Mouse (Mus musculus): ENCODE measurements at regions not wholly inside any gene's neighbourhood (a gene's known extent, or its start where the extent isn't known, plus 50 kb on each side); places are given as distances from the start of the nearest gene placed in this dataset.

GRCm38 (mm10) chr17:16054481-16054880, 223.6 kb upstream of the Rgmb start:
- Histone ChIP-seq H3K36me3 (ENCODE audit: control insufficient read depth, insufficient read depth, low read length) (no peaks in the 10 kb centered on the region), H3K4me1 (ENCODE audit: control insufficient read depth, insufficient read depth, low read length) (peaks cover 10% of the 10 kb centered on the region), H3K4me2 (ENCODE audit: low read depth, low read length) (no peak overlapping the region), H3K27me3 (replicated peaks; ENCODE audit: control insufficient read depth, insufficient read depth, low read length) (no peaks in the 10 kb centered on the region), H3K9me3 (ENCODE audit: control insufficient read depth, low read length) (no peaks in the 10 kb centered on the region), H3K4me3 (ENCODE audit: low read depth, low read length) (no peak overlapping the region), H3K27ac (replicated peaks; ENCODE audit: low read depth, low read length) (no peak overlapping the region), H3K9ac (ENCODE audit: low read depth, low read length) (no peak overlapping the region)
- WGBS, result 13% methylated on average over 3 of the region's 3 CpGs
- ATAC-seq (ENCODE audit: low read depth) (peak; percentile 62; the same call in 1 of the 2 replicates), DNase-seq (ENCODE audit: low spot score) (peak; percentile 89)

- H3K4me2 ChIP-seq (ENCODE audit: low read depth, low read length), result no peak overlapping the region
- peaks cover 10% of the 10 kb centered on the region for H3K4me1 ChIP-seq (ENCODE audit: control insufficient read depth, insufficient read depth, low read length)
- no peaks in the 10 kb centered on the region for H3K9me3 ChIP-seq (ENCODE audit: control insufficient read depth, low read length)
- DNase-seq (ENCODE audit: low spot score) (peak; percentile 75), ATAC-seq (ENCODE audit: low read depth) (no peak)
- H3K9ac ChIP-seq (ENCODE audit: low read depth, low read length), result no peak overlapping the region
- H3K4me3 ChIP-seq (ENCODE audit: low read depth, low read length), result no peak overlapping the region
- no peaks in the 10 kb centered on the region for H3K27me3 ChIP-seq (replicated peaks; ENCODE audit: control insufficient read depth, insufficient read depth, low read length)
- H3K27ac ChIP-seq (replicated peaks; ENCODE audit: low read depth, low read length), result no peak overlapping the region
- WGBS, result 37% methylated on average over 5 of the region's 5 CpGs
- H3K36me3 ChIP-seq (ENCODE audit: control insufficient read depth, insufficient read depth, low read length), result no peaks in the 10 kb centered on the region
Measured at GRCm38 (mm10) chr17:16051713-16052112, 220.9 kb upstream of the Rgmb start.

GRCm38 (mm10) chr17:16041542-16042251, 210.9 kb upstream of the Rgmb start:
- H3K36me3 ChIP-seq (ENCODE audit: control insufficient read depth, insufficient read depth, low read length), result no peaks in the 10 kb centered on the region
- no peak for DNase-seq (ENCODE audit: low spot score)
- no peak overlapping the region for H3K27ac ChIP-seq (replicated peaks; ENCODE audit: low read depth, low read length)
- no peak for ATAC-seq (ENCODE audit: low read depth)
- 69% methylated on average over 5 of the region's 5 CpGs for WGBS
- H3K4me1 ChIP-seq (ENCODE audit: control insufficient read depth, insufficient read depth, low read length), result no peaks in the 10 kb centered on the region
- no peak overlapping the region for H3K4me2 ChIP-seq (ENCODE audit: low read depth, low read length)
- H3K27me3 ChIP-seq (replicated peaks; ENCODE audit: control insufficient read depth, insufficient read depth, low read length), result no peaks in the 10 kb centered on the region
- H3K9me3 ChIP-seq (ENCODE audit: control insufficient read depth, low read length), result no peaks in the 10 kb centered on the region
- H3K9ac ChIP-seq (ENCODE audit: low read depth, low read length), result no peak overlapping the region
- H3K4me3 ChIP-seq (ENCODE audit: low read depth, low read length), result no peak overlapping the region

GRCm38 (mm10) chr17:16027989-16028388, 197.2 kb upstream of the Rgmb start:
- DNase-seq (ENCODE audit: low spot score) (no peak), ATAC-seq (ENCODE audit: low read depth) (no peak)

GRCm38 (mm10) chr17:16004871-16005575, 174.2 kb upstream of the Rgmb start:
- DNase-seq (ENCODE audit: low spot score) (peak; percentile 72), ATAC-seq (ENCODE audit: low read depth) (peak; percentile 57; the same call in 1 of the 2 replicates)
- Histone ChIP-seq H3K4me2 (ENCODE audit: low read depth, low read length) (no peak overlapping the region), H3K4me1 (ENCODE audit: control insufficient read depth, insufficient read depth, low read length) (no peaks in the 10 kb centered on the region), H3K27me3 (replicated peaks; ENCODE audit: control insufficient read depth, insufficient read depth, low read length) (no peaks in the 10 kb centered on the region), H3K27ac (replicated peaks; ENCODE audit: low read depth, low read length) (no peak overlapping the region), H3K9ac (ENCODE audit: low read depth, low read length) (no peak overlapping the region), H3K9me3 (ENCODE audit: control insufficient read depth, low read length) (no peaks in the 10 kb centered on the region), H3K36me3 (ENCODE audit: control insufficient read depth, insufficient read depth, low read length) (no peaks in the 10 kb centered on the region), H3K4me3 (ENCODE audit: low read depth, low read length) (no peak overlapping the region)
- WGBS, result 27% methylated on average over 7 of the region's 7 CpGs

More at GRCm38 (mm10) chr17:16027989-16028388, 197.2 kb upstream of the Rgmb start:
- Histone ChIP-seq H3K27me3 (replicated peaks; ENCODE audit: control insufficient read depth, insufficient read depth, low read length) (no peaks in the 10 kb centered on the region), H3K36me3 (ENCODE audit: control insufficient read depth, insufficient read depth, low read length) (no peaks in the 10 kb centered on the region), H3K4me3 (ENCODE audit: low read depth, low read length) (no peak overlapping the region), H3K4me2 (ENCODE audit: low read depth, low read length) (no peak overlapping the region), H3K27ac (replicated peaks; ENCODE audit: low read depth, low read length) (no peak overlapping the region), H3K4me1 (ENCODE audit: control insufficient read depth, insufficient read depth, low read length) (no peaks in the 10 kb centered on the region), H3K9me3 (ENCODE audit: control insufficient read depth, low read length) (no peaks in the 10 kb centered on the region), H3K9ac (ENCODE audit: low read depth, low read length) (no peak overlapping the region)
- WGBS, result 69% methylated on average over 4 of the region's 4 CpGs

- Histone ChIP-seq H3K9me3 (ENCODE audit: control insufficient read depth, low read length) (no peaks in the 10 kb centered on the region), H3K36me3 (ENCODE audit: control insufficient read depth, insufficient read depth, low read length) (no peaks in the 10 kb centered on the region), H3K4me3 (ENCODE audit: low read depth, low read length) (no peak overlapping the region), H3K27me3 (replicated peaks; ENCODE audit: control insufficient read depth, insufficient read depth, low read length) (no peaks in the 10 kb centered on the region), H3K4me1 (ENCODE audit: control insufficient read depth, insufficient read depth, low read length) (no peaks in the 10 kb centered on the region), H3K27ac (replicated peaks; ENCODE audit: low read depth, low read length) (no peak overlapping the region), H3K4me2 (ENCODE audit: low read depth, low read length) (no peak overlapping the region), H3K9ac (ENCODE audit: low read depth, low read length) (no peak overlapping the region)
- 82% methylated on average over 4 of the region's 4 CpGs for WGBS
- DNase-seq (ENCODE audit: low spot score) (no peak), ATAC-seq (ENCODE audit: low read depth) (no peak)
Measured at GRCm38 (mm10) chr17:16004002-16004401, 173.2 kb upstream of the Rgmb start.

- no peaks in the 10 kb centered on the region for H3K9me3 ChIP-seq (ENCODE audit: control insufficient read depth, low read length)
- no peaks in the 10 kb centered on the region for H3K36me3 ChIP-seq (ENCODE audit: control insufficient read depth, insufficient read depth, low read length)
- H3K9ac ChIP-seq (ENCODE audit: low read depth, low read length), result no peak overlapping the region
- H3K27ac ChIP-seq (replicated peaks; ENCODE audit: low read depth, low read length), result no peak overlapping the region
- no peak overlapping the region for H3K4me2 ChIP-seq (ENCODE audit: low read depth, low read length)
- WGBS, result 95% methylated on average over 4 of the region's 4 CpGs
- no peaks in the 10 kb centered on the region for H3K27me3 ChIP-seq (replicated peaks; ENCODE audit: control insufficient read depth, insufficient read depth, low read length)
- H3K4me3 ChIP-seq (ENCODE audit: low read depth, low read length), result no peak overlapping the region
- no peak for DNase-seq (ENCODE audit: low spot score)
- H3K4me1 ChIP-seq (ENCODE audit: control insufficient read depth, insufficient read depth, low read length), result no peaks in the 10 kb centered on the region
- ATAC-seq (ENCODE audit: low read depth), result no peak
Measured at GRCm38 (mm10) chr17:15998771-15999170, 167.9 kb upstream of the Rgmb start.

GRCm38 (mm10) chr17:15997289-15997688, 166.4 kb upstream of the Rgmb start:
- 36% methylated on average over 1 of the region's 1 CpGs for WGBS
- Histone ChIP-seq H3K4me1 (ENCODE audit: control insufficient read depth, insufficient read depth, low read length) (no peaks in the 10 kb centered on the region), H3K27ac (replicated peaks; ENCODE audit: low read depth, low read length) (0 out of 2 replicates have a peak overlapping the region, but pooled peaks have one; percentile 15), H3K27me3 (replicated peaks; ENCODE audit: control insufficient read depth, insufficient read depth, low read length) (no peaks in the 10 kb centered on the region), H3K4me2 (ENCODE audit: low read depth, low read length) (no peak overlapping the region), H3K36me3 (ENCODE audit: control insufficient read depth, insufficient read depth, low read length) (no peaks in the 10 kb centered on the region), H3K9ac (ENCODE audit: low read depth, low read length) (no peak overlapping the region), H3K9me3 (ENCODE audit: control insufficient read depth, low read length) (no peaks in the 10 kb centered on the region), H3K4me3 (ENCODE audit: low read depth, low read length) (no peak overlapping the region)
- DNase-seq (ENCODE audit: low spot score), result no peak
- ATAC-seq (ENCODE audit: low read depth), result no peak

Data from embryonic facial prominence, embryonic 14.5 days (tissue).